Mouse (Mus musculus): ENCODE results near the gene Gdf9. TPM values are rescaled to one million over a fixed set of nuclear protein-coding genes. Genes with fewer than 3 reads are reported as not detected.

Gene Gdf9
- polyA plus RNA-seq, 1 experiment, result not detected

DNA sequence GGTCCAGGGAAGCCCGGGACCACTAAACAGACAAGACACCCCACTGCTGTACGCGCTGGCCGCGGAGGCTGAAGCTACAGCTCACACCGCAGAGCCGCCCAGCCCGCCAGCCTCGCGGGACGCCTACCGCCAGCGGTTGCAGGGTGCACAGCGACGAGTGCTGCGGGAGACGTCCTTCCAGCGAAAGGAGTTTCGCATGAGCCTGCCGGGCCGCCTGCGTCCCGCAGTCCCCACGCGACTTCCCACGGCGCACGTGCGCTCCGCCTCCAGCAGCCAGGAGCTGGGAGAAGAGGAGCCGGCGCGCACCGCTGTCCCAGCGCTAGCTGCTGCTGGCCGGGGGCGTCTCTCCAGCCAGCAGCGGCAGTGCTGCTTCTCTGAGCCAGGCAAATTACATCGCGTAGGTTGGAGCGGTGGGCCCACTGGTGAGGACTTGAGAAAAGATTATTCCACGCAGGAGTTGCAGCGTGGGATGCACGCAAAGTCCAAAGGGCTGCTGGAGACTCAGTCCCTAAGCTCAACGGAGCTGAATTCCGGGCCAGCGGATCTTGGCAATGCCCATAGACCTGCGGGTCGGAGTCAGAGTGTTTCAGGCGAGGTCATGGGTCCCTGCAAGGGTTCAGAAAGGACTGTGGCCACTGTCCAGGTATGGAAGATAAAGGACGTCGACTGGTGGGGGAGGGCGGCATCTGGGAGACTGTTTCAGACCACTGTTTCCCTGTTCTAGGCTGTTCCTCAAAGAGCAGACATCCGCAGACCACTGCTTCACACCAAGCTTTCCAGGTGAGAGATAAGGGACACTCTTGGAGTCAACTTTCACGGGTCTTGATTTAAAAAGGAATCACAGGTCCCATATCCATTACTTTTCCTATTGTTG is 33.0 kb downstream of the Gdf9 start:
- TF ChIP-seq POLR2A (IDR thresholded peaks at IDR 0.05; ENCODE audit: insufficient read depth, low read depth, low read length), result no peak
- H3K27ac ChIP-seq (ENCODE audit: insufficient read depth, low read depth, low read length), result no peak overlapping the region

GRCm38 (mm10) chr11:53466231-53466971 is 35.6 kb downstream of the Gdf9 start:
- H3K4me3 ChIP-seq (ENCODE audit: insufficient read depth, low read depth, low read length), result peak overlapping the region; percentile 47
- peaks cover 37% of the 10 kb centered on the region for H3K4me1 ChIP-seq (ENCODE audit: control insufficient read depth, insufficient read depth, low read length)
- WGBS, result 8% methylated on average over 40 of the region's 40 CpGs
- TF ChIP-seq CTCF (IDR thresholded peaks at IDR 0.05; ENCODE audit: insufficient read depth, low read depth, low read length), result peak; percentile 86
- TF ChIP-seq POLR2A (IDR thresholded peaks at IDR 0.05; ENCODE audit: insufficient read depth, low read depth, low read length), result no peak
- H3K27ac ChIP-seq (ENCODE audit: insufficient read depth, low read depth, low read length), result no peak overlapping the region

More for the DNA sequence above, 33.0 kb downstream of the Gdf9 start:
- H3K4me3 ChIP-seq (ENCODE audit: insufficient read depth, low read depth, low read length), result peak overlapping the region; percentile 47
- peaks cover 23% of the 10 kb centered on the region for H3K4me1 ChIP-seq (ENCODE audit: control insufficient read depth, insufficient read depth, low read length)
- 10% methylated on average over 55 of the region's 55 CpGs for WGBS

DNA sequence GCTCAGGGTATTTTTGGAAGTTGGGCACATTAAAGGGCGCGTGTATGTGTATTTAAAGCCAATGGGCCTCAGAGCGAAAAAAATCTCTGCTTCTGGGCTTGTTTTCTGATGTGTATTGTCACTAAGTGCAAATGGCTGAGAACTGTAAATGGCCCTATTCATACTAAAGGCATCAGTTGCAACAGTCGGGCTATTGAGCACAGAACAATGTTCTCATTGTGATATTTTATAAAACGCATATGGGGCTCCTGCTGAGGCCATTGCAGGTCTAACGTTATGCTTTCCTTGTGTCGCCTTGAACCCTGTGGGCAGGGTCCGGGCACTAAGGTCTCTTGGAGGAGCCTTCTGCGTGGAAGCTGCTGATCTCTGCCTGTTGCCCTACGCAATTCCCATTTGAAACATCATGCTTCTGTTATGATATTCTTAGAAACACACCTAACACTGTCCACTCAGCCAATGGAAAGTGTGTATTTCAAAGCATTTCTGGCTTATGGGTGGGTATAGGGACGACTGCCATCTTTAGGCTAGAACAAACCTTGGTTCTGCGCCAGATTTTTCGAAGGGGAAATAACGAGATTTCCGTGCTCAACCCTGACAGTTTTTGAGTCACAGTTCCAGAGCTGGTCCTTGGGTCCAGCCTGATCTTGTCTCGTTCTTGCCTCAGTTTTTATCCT is 38.6 kb downstream of the Gdf9 start:
- no peak for TF ChIP-seq CTCF (IDR thresholded peaks at IDR 0.05; ENCODE audit: insufficient read depth, low read depth, low read length)
- no peak for TF ChIP-seq POLR2A (IDR thresholded peaks at IDR 0.05; ENCODE audit: insufficient read depth, low read depth, low read length)
- peak overlapping the region; percentile 87 for H3K27ac ChIP-seq (ENCODE audit: insufficient read depth, low read depth, low read length)
- WGBS, result 11% methylated on average over 16 of the region's 16 CpGs
- H3K4me1 ChIP-seq (ENCODE audit: control insufficient read depth, insufficient read depth, low read length), result peaks cover 26% of the 10 kb centered on the region
- H3K4me3 ChIP-seq (ENCODE audit: insufficient read depth, low read depth, low read length), result no peak overlapping the region

- peak within 1 kb of the TSS; percentile 87 for H3K27ac ChIP-seq (ENCODE audit: insufficient read depth, low read depth, low read length)
- WGBS, result 2% methylated on average over 29 of the region's 29 CpGs
- peak within 1 kb of the TSS; percentile 14 for H3K4me3 ChIP-seq (ENCODE audit: insufficient read depth, low read depth, low read length)
- 0 out of 2 replicates have a peak, but pooled peaks have one; percentile 52 for TF ChIP-seq POLR2A (IDR thresholded peaks at IDR 0.05; ENCODE audit: insufficient read depth, low read depth, low read length)
- peak; percentile 92 for TF ChIP-seq CTCF (IDR thresholded peaks at IDR 0.05; ENCODE audit: insufficient read depth, low read depth, low read length)
- H3K4me1 ChIP-seq (ENCODE audit: control insufficient read depth, insufficient read depth, low read length), result peaks cover 27% of the 10 kb centered on the region
These were observed 39.3 kb downstream of the Gdf9 start, which contains the start of gene Gm9837 for GRCm38 (mm10) chr11:53469968-53470695. TSS of gene Gm9837 (minus strand) at chr11:53470479.

- Histone ChIP-seq H3K4me1 (ENCODE audit: control insufficient read depth, insufficient read depth, low read length) (peaks cover 17% of the 10 kb centered on the region), H3K4me3 (ENCODE audit: insufficient read depth, low read depth, low read length) (no peak overlapping the region), H3K27ac (ENCODE audit: insufficient read depth, low read depth, low read length) (no peak overlapping the region)
- 87% methylated on average over 3 of the region's 3 CpGs for WGBS
- TF ChIP-seq POLR2A (IDR thresholded peaks at IDR 0.05; ENCODE audit: insufficient read depth, low read depth, low read length) (no peak), CTCF (IDR thresholded peaks at IDR 0.05; ENCODE audit: insufficient read depth, low read depth, low read length) (no peak)
These were observed 41.9 kb downstream of the Gdf9 start for GRCm38 (mm10) chr11:53472709-53473108.

- H3K27ac ChIP-seq (ENCODE audit: insufficient read depth, low read depth, low read length), result no peak overlapping the region
These were observed 44.8 kb downstream of the Gdf9 start for GRCm38 (mm10) chr11:53475620-53476019.

DNA sequence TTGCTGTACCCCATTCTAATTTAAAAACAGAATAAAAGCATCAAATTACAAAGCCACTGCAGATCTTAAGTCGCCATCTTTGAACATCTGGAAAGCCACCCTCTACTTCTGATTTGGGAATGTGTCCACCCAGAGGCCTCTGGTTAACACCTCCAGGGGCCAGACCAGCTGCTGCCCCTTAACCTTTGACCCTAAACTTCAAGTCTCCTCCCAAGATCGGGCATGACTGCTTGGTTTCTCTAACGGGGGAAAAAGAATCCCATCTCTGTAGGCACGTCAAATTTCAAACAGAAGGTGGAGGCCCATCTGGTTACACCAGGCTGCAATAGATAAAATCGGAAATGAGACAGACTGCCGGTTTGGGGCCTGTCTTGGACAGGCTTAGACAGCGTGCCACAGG is 47.0 kb downstream of the Gdf9 start:
- 0 out of 2 replicates have a peak overlapping the region, but pooled peaks have one; percentile 57 for H3K4me3 ChIP-seq (ENCODE audit: insufficient read depth, low read depth, low read length)
- peaks cover 19% of the 10 kb centered on the region for H3K4me1 ChIP-seq (ENCODE audit: control insufficient read depth, insufficient read depth, low read length)
- no peak overlapping the region for H3K27ac ChIP-seq (ENCODE audit: insufficient read depth, low read depth, low read length)
- WGBS, result 80% methylated on average over 7 of the region's 7 CpGs
- TF ChIP-seq POLR2A (IDR thresholded peaks at IDR 0.05; ENCODE audit: insufficient read depth, low read depth, low read length) (no peak), CTCF (IDR thresholded peaks at IDR 0.05; ENCODE audit: insufficient read depth, low read depth, low read length) (no peak)

More at GRCm38 (mm10) chr11:53475620-53476019, 44.8 kb downstream of the Gdf9 start:
- 37% methylated on average over 8 of the region's 8 CpGs for WGBS
- no peak overlapping the region for H3K4me3 ChIP-seq (ENCODE audit: insufficient read depth, low read depth, low read length)
- H3K4me1 ChIP-seq (ENCODE audit: control insufficient read depth, insufficient read depth, low read length), result peaks cover 25% of the 10 kb centered on the region
- no peak for TF ChIP-seq CTCF (IDR thresholded peaks at IDR 0.05; ENCODE audit: insufficient read depth, low read depth, low read length)
